Mouse (Mus musculus) Muller cell, postnatal 12 days (primary cell): Measurements from ENCODE around the gene Eif2b3.

Experiments used
- DNase-seq: peaks from one replicate; pipeline ENCODE4 v3.0.0-alpha.2; 2015; ENCODE audit errors: inconsistent ontology term

The Eif2b3 gene

GRCm38 (mm10) chr4:117094626-117095361 lies 75.6 kb downstream of the Eif2b3 start:
- no peak for DNase-seq

- peak; percentile 54 for DNase-seq
Measured at GRCm38 (mm10) chr4:117095551-117096452, 76.6 kb downstream of the Eif2b3 start, which contains the start of gene Ptch2. Gene Ptch2 (plus strand): TSS chr4:117096075.

- no peak for DNase-seq
Measured at GRCm38 (mm10) chr4:117096666-117097065, 77.5 kb downstream of the Eif2b3 start.

- DNase-seq = no peak
Measured at GRCm38 (mm10) chr4:117097969-117098763, 79.0 kb downstream of the Eif2b3 start.

GRCm38 (mm10) chr4:117098764-117099036 lies 79.5 kb downstream of the Eif2b3 start:
- no peak for DNase-seq

GRCm38 (mm10) chr4:117100036-117100435 lies 80.8 kb downstream of the Eif2b3 start:
- no peak for DNase-seq

GRCm38 (mm10) chr4:117101218-117101617 lies 82.0 kb downstream of the Eif2b3 start:
- no peak for DNase-seq

GRCm38 (mm10) chr4:117104672-117105071 lies 85.5 kb downstream of the Eif2b3 start:
- no peak for DNase-seq

GRCm38 (mm10) chr4:117105127-117105526 lies 85.9 kb downstream of the Eif2b3 start:
- DNase-seq = no peak

- DNase-seq = no peak
Measured at GRCm38 (mm10) chr4:117107813-117108523, 88.8 kb downstream of the Eif2b3 start.

GRCm38 (mm10) chr4:117108524-117108849 lies 89.3 kb downstream of the Eif2b3 start:
- DNase-seq = no peak

- no peak for DNase-seq
Measured at GRCm38 (mm10) chr4:117109330-117109729, 90.1 kb downstream of the Eif2b3 start.

GRCm38 (mm10) chr4:117110249-117110648 lies 91.0 kb downstream of the Eif2b3 start:
- no peak for DNase-seq

- DNase-seq = no peak
Measured at GRCm38 (mm10) chr4:117110985-117111384, 91.8 kb downstream of the Eif2b3 start.

GRCm38 (mm10) chr4:117113237-117113636 lies 94.0 kb downstream of the Eif2b3 start:
- no peak for DNase-seq

GRCm38 (mm10) chr4:117115592-117115991 lies 96.4 kb downstream of the Eif2b3 start:
- no peak for DNase-seq

GRCm38 (mm10) chr4:117117931-117118330 lies 98.7 kb downstream of the Eif2b3 start:
- no peak for DNase-seq

- DNase-seq = no peak
Measured at GRCm38 (mm10) chr4:117119636-117120035, 100.4 kb downstream of the Eif2b3 start.

GRCm38 (mm10) chr4:117120052-117120444 lies 100.8 kb downstream of the Eif2b3 start:
- DNase-seq = no peak

- peak; percentile 97 for DNase-seq
Measured at GRCm38 (mm10) chr4:117120445-117121414, 101.5 kb downstream of the Eif2b3 start.
